Mouse (Mus musculus): ENCODE data around the gene Vps13d.
A peak's percentile ranks its signal among the peaks of the same experiment; 100 is the strongest.

DNA sequence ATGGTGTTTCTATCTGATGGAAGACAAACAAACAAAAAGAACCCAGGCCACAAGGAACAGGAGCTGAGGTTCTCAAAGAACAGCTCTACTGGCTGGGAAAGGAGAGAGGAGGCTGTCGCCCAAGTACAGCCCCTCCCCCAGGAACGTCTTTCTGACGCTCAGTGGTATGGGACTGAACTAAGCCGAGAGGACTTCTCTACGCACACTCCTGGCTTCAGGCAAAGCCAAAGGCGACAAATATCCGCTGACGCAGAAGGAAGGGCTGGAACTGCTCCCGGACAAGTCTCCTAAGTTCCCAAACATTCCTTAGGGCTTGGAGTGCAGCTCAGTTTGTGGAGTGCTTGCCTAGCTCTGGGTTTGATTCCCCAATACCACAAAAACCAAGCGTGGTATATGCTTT is 264.4 kb downstream of the Vps13d start:
- TF ChIP-seq EP300 (IDR thresholded peaks at IDR 0.05; ENCODE audit: low read depth) (0 out of 2 replicates have a peak, but pooled peaks have one; percentile 30), CTCF (IDR thresholded peaks at IDR 0.05; ENCODE audit: low read depth) (no peak)
